Mouse (Mus musculus): ENCODE results near the gene Adamts15.

DNA sequence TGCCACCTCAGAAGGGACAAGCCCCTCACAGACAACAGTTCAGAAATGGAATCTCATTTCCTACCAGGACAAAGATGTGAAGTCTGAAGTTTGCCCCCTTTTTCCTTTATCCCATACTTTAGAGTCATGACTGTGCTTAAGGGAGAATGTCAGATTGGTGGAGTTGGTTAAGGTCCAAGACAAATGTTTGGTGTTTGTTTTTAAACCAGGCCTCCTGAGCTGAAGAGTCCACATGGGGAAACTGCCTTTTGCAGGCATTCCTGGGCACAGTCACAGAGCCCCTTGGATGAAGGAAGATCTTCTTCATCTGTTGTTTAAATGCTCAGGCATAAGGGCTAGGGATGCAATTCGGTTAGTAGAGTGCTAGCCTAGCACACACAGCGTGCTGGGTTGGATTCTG is 66.4 kb downstream of the Adamts15 start:
- TF ChIP-seq POLR2A (IDR thresholded peaks at IDR 0.05; ENCODE audit: low read depth, low read length) (no peak), CTCF (conservative IDR thresholded peaks at IDR 0.05; ENCODE audit: insufficient read depth, insufficient read length, low read depth, low read length) (no peak)

Measured in kidney, adult 2 months (tissue).